Mouse (Mus musculus): ENCODE results near the gene Tmub1. TPM values are rescaled to one million over a fixed set of nuclear protein-coding genes. Genes with fewer than 3 reads are reported as not detected.

Gene Tmub1
- polyA plus RNA-seq, 1 experiment = 60.0 TPM

DNA sequence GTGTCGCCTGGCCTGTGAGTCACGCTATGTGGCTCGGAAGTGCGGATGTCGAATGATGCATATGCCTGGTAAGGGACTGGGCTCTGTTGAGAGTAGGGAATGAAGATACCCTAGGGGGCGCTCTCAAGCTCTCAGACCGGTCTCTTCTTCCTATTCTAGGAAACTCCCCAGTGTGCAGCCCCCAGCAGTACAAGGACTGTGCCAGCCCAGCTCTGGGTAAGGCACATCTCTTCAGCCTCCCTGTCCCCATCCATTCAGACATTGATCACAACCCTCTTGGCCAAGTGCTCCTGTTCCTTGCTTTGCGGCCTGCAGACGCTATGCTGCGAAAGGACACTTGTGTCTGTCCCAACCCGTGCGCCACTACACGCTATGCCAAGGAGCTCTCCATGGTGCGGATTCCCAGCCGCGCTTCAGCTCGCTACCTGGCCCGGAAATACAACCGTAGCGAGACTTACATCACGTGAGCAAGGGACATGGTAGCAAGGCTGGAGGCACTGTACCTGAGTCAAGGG, 31.4 kb downstream of the Tmub1 start:
- peak; percentile 71 for DNase-seq
- WGBS = 4% methylated on average over 21 of the region's 21 CpGs
- H3K4me3 ChIP-seq (ENCODE audit: insufficient read depth, low read depth, low read length) = no peak overlapping the region
- H3K27me3 ChIP-seq (replicated peaks; ENCODE audit: control insufficient read depth, insufficient read depth, low read length) = no peaks in the 10 kb centered on the region
- no peak for TF ChIP-seq POLR2A (IDR thresholded peaks at IDR 0.05; ENCODE audit: low read depth, low read length)
- TF ChIP-seq CTCF (conservative IDR thresholded peaks at IDR 0.05; ENCODE audit: insufficient read depth, insufficient read length, low read depth, low read length) = peak; percentile 65
- H3K4me1 ChIP-seq (ENCODE audit: control insufficient read depth, insufficient read depth, low read length) = no peaks in the 10 kb centered on the region
- H3K36me3 ChIP-seq (ENCODE audit: control insufficient read depth, insufficient read depth, low read length) = no peaks in the 10 kb centered on the region
- no peak overlapping the region for H3K27ac ChIP-seq (ENCODE audit: insufficient read depth, low read depth, low read length)

DNA sequence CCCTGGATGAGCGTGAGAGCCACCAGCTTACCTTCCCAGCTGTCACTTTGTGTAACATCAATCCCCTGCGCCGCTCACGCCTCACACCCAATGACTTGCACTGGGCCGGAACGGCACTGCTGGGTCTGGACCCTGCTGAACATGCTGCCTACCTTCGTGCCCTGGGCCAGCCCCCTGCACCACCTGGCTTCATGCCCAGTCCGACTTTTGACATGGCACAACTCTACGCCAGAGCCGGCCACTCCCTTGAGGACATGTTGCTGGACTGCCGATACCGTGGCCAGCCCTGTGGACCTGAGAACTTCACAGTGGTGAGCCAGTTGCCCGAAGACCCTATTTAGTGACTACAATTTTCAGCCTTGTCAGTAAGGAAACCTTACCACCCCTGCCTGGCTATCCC, 33.7 kb downstream of the Tmub1 start:
- H3K36me3 ChIP-seq (ENCODE audit: control insufficient read depth, insufficient read depth, low read length) = no peaks in the 10 kb centered on the region
- no peak overlapping the region for H3K4me3 ChIP-seq (ENCODE audit: insufficient read depth, low read depth, low read length)
- no peak for TF ChIP-seq POLR2A (IDR thresholded peaks at IDR 0.05; ENCODE audit: low read depth, low read length)
- TF ChIP-seq CTCF (conservative IDR thresholded peaks at IDR 0.05; ENCODE audit: insufficient read depth, insufficient read length, low read depth, low read length) = no peak
- 48% methylated on average over 13 of the region's 13 CpGs for WGBS
- no peak for DNase-seq
- no peaks in the 10 kb centered on the region for H3K27me3 ChIP-seq (replicated peaks; ENCODE audit: control insufficient read depth, insufficient read depth, low read length)
- no peak overlapping the region for H3K27ac ChIP-seq (ENCODE audit: insufficient read depth, low read depth, low read length)
- no peaks in the 10 kb centered on the region for H3K4me1 ChIP-seq (ENCODE audit: control insufficient read depth, insufficient read depth, low read length)

DNA sequence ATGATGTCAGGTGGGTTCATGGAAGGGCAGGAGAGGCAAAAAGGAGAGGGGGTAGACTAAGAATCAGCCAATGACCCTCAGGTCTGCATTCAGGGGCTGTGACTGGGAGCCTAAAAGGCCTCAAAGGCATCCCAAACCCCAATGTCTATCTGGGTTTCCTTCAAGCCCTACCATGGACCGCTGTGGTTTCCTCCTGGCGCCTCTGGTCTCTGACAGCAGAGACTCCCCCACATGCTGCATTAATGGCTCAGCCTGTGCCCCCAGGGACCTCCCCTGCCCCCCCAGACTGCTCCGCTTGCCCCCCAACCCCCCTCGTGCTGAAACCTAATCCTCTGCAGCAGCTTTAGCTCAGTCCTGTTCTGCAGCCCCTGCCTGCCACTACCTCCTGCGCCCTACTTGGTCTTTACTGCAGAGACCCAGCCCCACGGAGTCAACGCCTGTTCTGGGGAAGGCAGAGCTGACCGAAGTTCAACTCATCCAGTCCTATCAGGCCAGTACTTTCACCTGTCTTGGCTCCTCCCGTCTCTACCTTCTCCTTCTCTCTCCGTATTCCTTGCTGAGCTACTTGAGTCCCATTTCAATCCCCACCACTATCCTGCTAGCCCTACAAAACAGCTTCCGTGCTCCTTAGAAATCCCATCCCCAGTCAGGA, 34.5 kb downstream of the Tmub1 start, which contains the start of gene Asic3:
Gene Asic3, plus strand, starts transcription at position 351 of the 652 bp plus-strand sequence.
- H3K27ac ChIP-seq (ENCODE audit: insufficient read depth, low read depth, low read length) = no peak within 1 kb of the TSS

DNA sequence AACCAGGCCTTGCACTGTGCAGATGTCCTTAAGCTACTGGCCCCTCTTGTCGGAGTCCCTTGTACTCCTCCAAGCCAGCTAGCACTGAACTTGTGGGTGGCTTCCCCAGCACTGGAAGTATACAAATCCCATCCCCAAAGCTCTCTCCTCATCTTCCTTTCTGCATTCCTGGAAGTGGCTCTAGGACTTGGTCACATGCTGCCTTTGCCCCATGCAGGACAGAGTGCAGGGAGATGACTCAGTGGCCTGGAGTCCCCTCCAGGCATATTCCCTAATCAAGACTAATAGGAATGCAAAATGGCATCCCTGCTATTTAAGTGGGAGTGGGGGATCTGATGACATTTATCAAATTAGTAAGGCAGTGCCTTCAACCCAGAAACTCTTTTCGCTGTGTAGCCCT, 35.6 kb downstream of the Tmub1 start:
- WGBS = 86% methylated on average over 2 of the region's 2 CpGs
- Histone ChIP-seq H3K27ac (ENCODE audit: insufficient read depth, low read depth, low read length) (no peak overlapping the region), H3K4me1 (ENCODE audit: control insufficient read depth, insufficient read depth, low read length) (no peaks in the 10 kb centered on the region), H3K36me3 (ENCODE audit: control insufficient read depth, insufficient read depth, low read length) (no peaks in the 10 kb centered on the region), H3K27me3 (replicated peaks; ENCODE audit: control insufficient read depth, insufficient read depth, low read length) (no peaks in the 10 kb centered on the region), H3K4me3 (ENCODE audit: insufficient read depth, low read depth, low read length) (no peak overlapping the region)
- TF ChIP-seq POLR2A (IDR thresholded peaks at IDR 0.05; ENCODE audit: low read depth, low read length) (no peak), CTCF (conservative IDR thresholded peaks at IDR 0.05; ENCODE audit: insufficient read depth, insufficient read length, low read depth, low read length) (no peak)
- DNase-seq = no peak

More for the DNA sequence above, 34.5 kb downstream of the Tmub1 start, which contains the start of gene Asic3:
- Histone ChIP-seq H3K4me1 (ENCODE audit: control insufficient read depth, insufficient read depth, low read length) (no peaks in the 10 kb centered on the region), H3K27me3 (replicated peaks; ENCODE audit: control insufficient read depth, insufficient read depth, low read length) (no peaks in the 10 kb centered on the region), H3K4me3 (ENCODE audit: insufficient read depth, low read depth, low read length) (no peak within 1 kb of the TSS), H3K36me3 (ENCODE audit: control insufficient read depth, insufficient read depth, low read length) (no peaks in the 10 kb centered on the region)
- DNase-seq = peak; percentile 49
- no peak for TF ChIP-seq POLR2A (IDR thresholded peaks at IDR 0.05; ENCODE audit: low read depth, low read length)
- TF ChIP-seq CTCF (conservative IDR thresholded peaks at IDR 0.05; ENCODE audit: insufficient read depth, insufficient read length, low read depth, low read length) = no peak
- 26% methylated on average over 11 of the region's 11 CpGs for WGBS

DNA sequence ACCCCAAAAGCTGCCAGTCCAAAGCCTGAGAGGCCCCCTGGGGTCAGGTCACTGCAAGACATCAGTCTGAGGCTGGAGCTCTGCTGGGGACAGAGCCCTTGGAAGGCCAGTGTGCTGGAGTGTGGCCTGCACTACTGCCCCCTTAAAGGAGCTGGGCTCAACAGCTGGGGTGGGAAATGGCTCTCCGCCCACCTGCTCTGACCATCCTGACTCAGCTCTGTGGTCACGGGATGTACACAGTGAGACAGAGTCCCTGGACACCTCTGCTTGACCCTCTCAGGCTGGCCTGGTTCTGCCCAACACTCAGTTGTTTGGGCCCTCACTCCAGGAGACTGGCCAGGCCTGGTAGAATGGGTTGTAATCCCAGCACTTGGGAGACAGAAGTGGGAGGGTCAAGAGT, 38.2 kb downstream of the Tmub1 start:
- Histone ChIP-seq H3K27ac (ENCODE audit: insufficient read depth, low read depth, low read length) (no peak overlapping the region), H3K36me3 (ENCODE audit: control insufficient read depth, insufficient read depth, low read length) (no peaks in the 10 kb centered on the region), H3K4me1 (ENCODE audit: control insufficient read depth, insufficient read depth, low read length) (no peaks in the 10 kb centered on the region), H3K4me3 (ENCODE audit: insufficient read depth, low read depth, low read length) (no peak overlapping the region), H3K27me3 (replicated peaks; ENCODE audit: control insufficient read depth, insufficient read depth, low read length) (no peaks in the 10 kb centered on the region)
- DNase-seq = no peak
- 65% methylated on average over 2 of the region's 2 CpGs for WGBS
- no peak for TF ChIP-seq CTCF (conservative IDR thresholded peaks at IDR 0.05; ENCODE audit: insufficient read depth, insufficient read length, low read depth, low read length)
- no peak for TF ChIP-seq POLR2A (IDR thresholded peaks at IDR 0.05; ENCODE audit: low read depth, low read length)

DNA sequence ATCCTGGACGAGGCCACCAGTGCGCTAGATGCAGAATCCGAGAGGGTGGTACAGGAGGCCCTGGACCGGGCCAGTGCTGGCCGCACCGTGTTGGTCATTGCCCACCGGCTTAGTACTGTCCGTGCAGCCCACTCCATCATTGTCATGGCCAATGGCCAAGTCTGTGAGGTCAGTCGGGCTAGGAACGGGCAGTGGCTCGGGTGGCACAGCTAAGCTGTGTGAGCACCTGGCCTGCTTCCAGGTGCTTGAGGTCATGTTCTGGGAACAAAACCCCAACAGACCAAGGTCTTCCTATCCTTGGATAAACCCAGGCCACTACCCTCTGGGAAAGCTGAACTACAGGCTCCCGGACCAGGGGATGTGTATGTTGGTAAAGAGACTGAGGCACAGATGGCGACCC, 39.0 kb downstream of the Tmub1 start:
- Histone ChIP-seq H3K36me3 (ENCODE audit: control insufficient read depth, insufficient read depth, low read length) (no peaks in the 10 kb centered on the region), H3K4me3 (ENCODE audit: insufficient read depth, low read depth, low read length) (no peak overlapping the region), H3K27me3 (replicated peaks; ENCODE audit: control insufficient read depth, insufficient read depth, low read length) (no peaks in the 10 kb centered on the region), H3K27ac (ENCODE audit: insufficient read depth, low read depth, low read length) (no peak overlapping the region), H3K4me1 (ENCODE audit: control insufficient read depth, insufficient read depth, low read length) (no peaks in the 10 kb centered on the region)
- peak; percentile 34 for DNase-seq
- TF ChIP-seq POLR2A (IDR thresholded peaks at IDR 0.05; ENCODE audit: low read depth, low read length) = no peak
- TF ChIP-seq CTCF (conservative IDR thresholded peaks at IDR 0.05; ENCODE audit: insufficient read depth, insufficient read length, low read depth, low read length) = no peak
- 66% methylated on average over 13 of the region's 13 CpGs for WGBS

DNA sequence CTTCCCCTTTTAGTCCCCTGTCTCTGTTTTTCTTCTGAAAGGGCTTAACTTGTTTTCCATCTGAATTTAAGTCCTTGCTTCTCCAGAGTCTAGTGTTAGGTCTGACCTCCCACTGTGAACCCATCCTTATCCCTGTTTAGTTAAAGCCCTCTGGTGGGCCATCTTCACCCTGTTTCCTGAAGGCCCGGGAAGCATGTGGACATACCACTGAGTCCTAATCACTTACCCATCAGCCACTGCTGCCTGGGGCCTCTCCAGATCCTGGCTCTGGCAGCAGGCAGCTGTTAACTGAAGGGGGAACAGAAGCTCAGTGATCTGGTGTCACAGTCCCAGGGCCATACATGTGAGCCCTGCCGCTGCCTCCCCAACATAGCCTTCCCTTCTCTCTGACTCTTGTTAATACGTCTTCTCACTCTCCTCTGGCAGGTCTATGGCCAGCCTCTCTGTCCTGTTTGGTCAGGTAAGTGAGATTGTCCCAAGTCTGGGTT, 42.2 kb downstream of the Tmub1 start:
- no peak for DNase-seq
- Histone ChIP-seq H3K4me3 (ENCODE audit: insufficient read depth, low read depth, low read length) (no peak overlapping the region), H3K4me1 (ENCODE audit: control insufficient read depth, insufficient read depth, low read length) (no peaks in the 10 kb centered on the region), H3K27me3 (replicated peaks; ENCODE audit: control insufficient read depth, insufficient read depth, low read length) (no peaks in the 10 kb centered on the region), H3K36me3 (ENCODE audit: control insufficient read depth, insufficient read depth, low read length) (no peaks in the 10 kb centered on the region), H3K27ac (ENCODE audit: insufficient read depth, low read depth, low read length) (no peak overlapping the region)
- 75% methylated on average over 3 of the region's 3 CpGs for WGBS
- TF ChIP-seq POLR2A (IDR thresholded peaks at IDR 0.05; ENCODE audit: low read depth, low read length) (no peak), CTCF (conservative IDR thresholded peaks at IDR 0.05; ENCODE audit: insufficient read depth, insufficient read length, low read depth, low read length) (no peak)

All from kidney, adult 2 months (tissue).